ENCODE assay signal across 21 mouse cellular contexts in genomic region chr14:30913404-30913803, GRCm38 (mm10). TPM values are rescaled to one million over a fixed set of nuclear protein-coding genes. Genes with fewer than 3 reads are reported as not detected.
A peak's percentile ranks its signal among the peaks of the same experiment; 100 is the strongest.
DNase-seq lines count a peak whose midpoint lies in the region; ATAC-seq lines count a peak whose summit lies in the region.
"Had no signal": no experiment of that assay in that cellular context is flagged by ENCODE, and none has a peak within 500 bp of the region (broad histone marks: within the 10 kb centered on the region; RNA-seq: fewer than 3 reads in every experiment).

No protein-coding gene starts in this region.

- no peak for ATAC-seq in kidney, embryonic 15.5 days (replicated peaks; ENCODE audit: low FRiP score)
- ATAC-seq: inflammation-experienced regulatory T-cells, adult 6 months had no signal

- H3K27ac ChIP-seq in kidney, embryonic 15.5 days: no peak overlapping the region
- H3K27ac ChIP-seq: embryonic facial prominence, embryonic 13.5 days; gastrocnemius, adult 2 months; hindbrain, embryonic 12.5 days; limb, embryonic 13.5 days; stomach, postnatal 0 days had no signal

- DNase-seq in kidney, adult 11 months: peak; percentile 21
- DNase-seq in lung, postnatal 14 days: peak; percentile 60
- no peak for DNase-seq in lung, adult 18-20 months
- DNase-seq in kidney, adult 9 months: peak; percentile 57
- peak; percentile 49 to 66 for DNase-seq in kidney, postnatal 4 days
- DNase-seq in thymus, postnatal 14 days: no peak
- no peak for DNase-seq in layer of hippocampus, adult 8-10 months (ENCODE audit: low spot score in 2 of 2)
- DNase-seq: cerebellum, adult 9-10 months; gastrocnemius, adult 2 months; heart, adult 18-20 months had no signal

- no peaks in the 10 kb centered on the region for H3K36me3 ChIP-seq in kidney, embryonic 15.5 days
- H3K36me3 ChIP-seq: embryonic facial prominence, embryonic 13.5 days; hindbrain, embryonic 12.5 days; limb, embryonic 13.5 days had no signal

- H3K4me3 ChIP-seq in kidney, embryonic 15.5 days (replicated peaks): no peak overlapping the region
- H3K4me3 ChIP-seq: embryonic facial prominence, embryonic 13.5 days; gastrocnemius, adult 2 months; hindbrain, embryonic 12.5 days; limb, embryonic 13.5 days had no signal

- 77% methylated on average over 5 of the region's 5 CpGs for WGBS in kidney, embryonic 15.5 days

- H3K9me3 ChIP-seq in kidney, embryonic 15.5 days (replicated peaks): no peaks in the 10 kb centered on the region
- H3K9me3 ChIP-seq: embryonic facial prominence, embryonic 13.5 days; hindbrain, embryonic 12.5 days; limb, embryonic 13.5 days had no signal

- H3K4me1 ChIP-seq in kidney, embryonic 15.5 days: no peaks in the 10 kb centered on the region
- H3K4me1 ChIP-seq: embryonic facial prominence, embryonic 13.5 days; hindbrain, embryonic 12.5 days had no signal

- H3K27me3 ChIP-seq in kidney, embryonic 15.5 days: no peaks in the 10 kb centered on the region
- H3K27me3 ChIP-seq: embryonic facial prominence, embryonic 13.5 days; hindbrain, embryonic 12.5 days; limb, embryonic 13.5 days had no signal

- H3K4me2 ChIP-seq in kidney, embryonic 15.5 days: no peak overlapping the region
- H3K4me2 ChIP-seq: embryonic facial prominence, embryonic 13.5 days; hindbrain, embryonic 12.5 days; limb, embryonic 13.5 days had no signal

- H3K9ac ChIP-seq in kidney, embryonic 15.5 days: no peak overlapping the region
- H3K9ac ChIP-seq: embryonic facial prominence, embryonic 13.5 days; hindbrain, embryonic 12.5 days; limb, embryonic 13.5 days had no signal

RNA-seq across cellular contexts. Expression of gene Itih3, which starts 10.2 kb away (rescaled TPM):
- 2.6 and 5.0 TPM in 2 replicates for polyA plus RNA-seq in kidney, embryonic 15.5 days (2015; fragmentation: Nextera tagmentation; extraction: Ambion mirVana)
- 10 to 100 TPM; 28.0 to 46.6 (median 34.7) TPM for total RNA-seq in layer of hippocampus, adult 8-10 months (2022)
- total RNA-seq: megakaryocyte progenitor cell, adult 5-6 weeks had no signal
- polyA plus RNA-seq: embryonic facial prominence, embryonic 13.5 days; inflammation-experienced regulatory T-cells, adult 6 months; neural tube, embryonic 11.5 days had no signal

RNA-seq across cellular contexts. Expression of gene Itih4, which starts 27.1 kb away (rescaled TPM):
- polyA plus RNA-seq in kidney, embryonic 15.5 days (2015; fragmentation: Nextera tagmentation; extraction: Ambion mirVana): 0.93 and 1.6 TPM in 2 replicates
- total RNA-seq in layer of hippocampus, adult 8-10 months (2022): under 1 TPM in 1 of 4 experiments, not detected in 3; 0.25 TPM
- total RNA-seq: megakaryocyte progenitor cell, adult 5-6 weeks; midbrain, postnatal 0 days had no signal
- polyA plus RNA-seq: embryonic facial prominence, embryonic 13.5 days; inflammation-experienced regulatory T-cells, adult 6 months; midbrain, postnatal 0 days; neural tube, embryonic 11.5 days had no signal

RNA-seq across cellular contexts. Expression of gene Itih1, which starts 29.7 kb away (rescaled TPM):
- 0.30 and 0.55 TPM in 2 replicates for polyA plus RNA-seq in kidney, embryonic 15.5 days (2015; fragmentation: Nextera tagmentation; extraction: Ambion mirVana)
- not detected for total RNA-seq in layer of hippocampus, adult 8-10 months (2022)
- total RNA-seq: adrenal gland, adult 18-20 months; gastrocnemius, adult 2 months; heart, adult 18-20 months; left cerebral cortex, adult 8-10 months; megakaryocyte progenitor cell, adult 5-6 weeks; midbrain, postnatal 0 days had no signal
- polyA plus RNA-seq: embryonic facial prominence, embryonic 13.5 days; hindbrain, embryonic 12.5 days; inflammation-experienced regulatory T-cells, adult 6 months; limb, embryonic 13.5 days; midbrain, postnatal 0 days; neural tube, embryonic 11.5 days had no signal

RNA-seq across cellular contexts. Expression of gene Mustn1, which starts 34.4 kb away (rescaled TPM):
- 5.0 and 5.3 TPM in 2 replicates for polyA plus RNA-seq in kidney, embryonic 15.5 days (2015; fragmentation: Nextera tagmentation; extraction: Ambion mirVana)
- total RNA-seq in layer of hippocampus, adult 8-10 months (2022): 1 to 10 TPM; 1.3 to 3.1 (median 1.8) TPM

RNA-seq across cellular contexts. Expression of gene Nek4, which starts 37.8 kb away (rescaled TPM):
- 17.3 and 17.4 TPM in 2 replicates for polyA plus RNA-seq in kidney, embryonic 15.5 days (2015; fragmentation: Nextera tagmentation; extraction: Ambion mirVana)
- total RNA-seq in layer of hippocampus, adult 8-10 months (2022): 10 to 100 TPM; 18.8 to 21.9 (median 20.0) TPM

Comparison
In these comparisons a context has a peak if more than half of its experiments do, and no peak if none do; other contexts are left out.
1. DNase-seq: peak in kidney, adult 11 months (single experiment), lung, postnatal 14 days (single experiment), kidney, adult 9 months (single experiment) and kidney, postnatal 4 days (2 of 2); none in lung, adult 18-20 months (0 of 2), thymus, postnatal 14 days (single experiment) and layer of hippocampus, adult 8-10 months (0 of 2).